Mouse (Mus musculus): ENCODE data around the gene Ehd1.

The Ehd1 gene

GRCm38 (mm10) chr19:6260946-6261345 lies 15.6 kb upstream of the Ehd1 start:
- DNase-seq (ENCODE audit: low read depth) = peak; percentile 24

DNA sequence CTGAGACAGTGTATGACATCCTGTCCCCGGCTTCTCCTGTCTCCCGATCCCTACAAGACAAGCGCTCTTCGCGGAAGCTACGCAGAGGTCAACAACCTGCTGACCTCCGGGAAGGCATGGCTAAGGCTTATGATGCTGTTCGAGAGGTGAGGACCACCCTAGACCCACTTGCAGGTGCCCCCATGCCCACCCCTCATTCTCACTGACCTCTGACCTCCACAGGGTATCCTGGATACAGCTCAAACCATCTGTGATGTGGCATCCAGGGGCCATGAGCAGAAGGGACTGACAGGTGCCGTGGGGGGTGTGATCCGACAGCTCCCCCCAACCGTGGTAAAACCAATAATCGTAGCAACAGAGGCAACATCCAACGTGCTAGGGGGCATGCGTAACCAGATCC lies 15.1 kb upstream of the Ehd1 start:
- no peak for DNase-seq (ENCODE audit: low read depth)

GRCm38 (mm10) chr19:6262222-6262621 lies 14.3 kb upstream of the Ehd1 start:
- peak; percentile 82 for DNase-seq (ENCODE audit: low read depth)

GRCm38 (mm10) chr19:6262839-6263433 lies 13.6 kb upstream of the Ehd1 start:
- DNase-seq (ENCODE audit: low read depth) = no peak

DNA sequence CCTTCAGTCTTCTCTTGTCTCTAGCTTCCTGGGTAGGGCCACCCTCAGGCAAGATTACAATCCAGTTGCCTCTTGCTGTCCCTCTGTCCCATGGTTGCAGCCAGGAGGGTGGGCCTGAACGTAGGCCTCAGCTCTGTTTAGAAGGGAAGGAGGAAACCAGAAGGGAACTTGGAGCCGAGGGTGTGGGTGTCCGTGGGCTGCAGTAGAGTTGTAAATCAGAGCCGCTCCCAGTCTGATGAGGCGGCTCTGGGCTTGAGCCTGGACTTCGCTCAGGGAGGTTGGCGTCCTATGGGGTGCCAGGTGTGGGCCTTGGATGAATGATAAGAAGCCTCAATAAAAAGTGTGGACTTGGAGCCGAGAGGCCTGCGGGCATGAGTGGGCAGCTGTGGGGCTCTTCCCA lies 12.3 kb upstream of the Ehd1 start:
- DNase-seq (ENCODE audit: low read depth) = no peak

DNA sequence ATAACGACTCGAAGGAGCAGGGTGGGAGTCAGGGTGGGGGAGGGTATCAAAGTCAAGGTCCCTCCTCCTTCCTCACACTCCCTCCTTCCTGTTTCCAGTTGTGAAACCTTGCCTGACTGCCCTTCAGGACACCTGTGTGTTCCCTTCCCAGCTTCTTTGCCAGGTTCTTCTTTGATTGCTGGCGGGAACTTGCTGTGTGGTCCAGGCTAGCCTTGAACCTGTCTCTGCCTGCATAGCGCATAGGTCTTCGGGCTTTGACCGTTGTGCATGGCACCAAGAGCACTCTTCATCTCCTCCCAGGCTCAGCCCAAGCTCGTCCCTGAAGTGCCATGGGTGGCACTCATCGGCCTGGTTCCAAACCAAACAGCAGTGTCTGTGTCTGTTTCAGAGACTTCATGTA lies 11.6 kb upstream of the Ehd1 start:
- DNase-seq (ENCODE audit: low read depth) = no peak

GRCm38 (mm10) chr19:6265727-6266182 lies 10.8 kb upstream of the Ehd1 start:
- DNase-seq (ENCODE audit: low read depth) = no peak

DNA sequence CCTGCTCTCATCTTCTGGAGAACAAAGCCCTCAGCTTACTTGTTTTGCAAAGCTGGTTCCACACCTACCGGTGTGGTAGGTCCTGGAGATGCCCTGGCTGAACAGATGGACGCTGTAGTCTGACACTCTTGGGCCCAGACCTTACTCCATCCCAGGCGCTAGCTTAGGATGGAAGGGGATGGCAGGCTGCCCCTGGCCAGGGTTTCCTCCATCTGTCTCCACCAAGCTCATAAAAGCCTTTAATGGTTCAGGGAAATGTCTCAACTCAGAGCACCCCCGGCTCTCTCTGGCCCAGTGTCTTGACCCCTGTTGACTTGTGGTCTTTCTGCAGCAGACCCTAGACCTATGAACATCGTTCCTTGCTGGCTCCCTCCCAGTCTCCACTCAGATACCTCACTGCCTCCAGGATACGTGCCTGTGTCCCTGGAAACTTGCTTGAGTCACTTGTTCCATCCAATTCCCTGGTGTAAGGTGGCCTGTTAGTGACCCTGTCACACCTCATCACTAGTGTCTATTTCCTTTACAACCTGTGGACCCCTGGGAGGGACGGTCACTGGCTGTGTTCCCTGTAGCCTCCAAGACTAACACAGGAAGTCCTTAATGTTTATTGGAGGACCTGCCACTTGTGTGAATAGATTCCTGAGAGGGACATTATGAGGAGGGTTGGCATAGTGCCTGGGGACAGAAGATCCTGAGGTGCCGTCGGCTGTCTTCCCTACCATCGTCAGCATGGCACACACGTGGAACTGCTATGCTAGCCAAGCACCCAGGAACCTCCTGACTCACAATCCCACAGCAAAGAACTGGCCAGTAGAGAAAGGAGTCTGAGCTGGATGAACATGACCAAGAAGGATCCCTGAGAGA lies 9.0 kb upstream of the Ehd1 start:
- DNase-seq (ENCODE audit: low read depth) = no peak

DNA sequence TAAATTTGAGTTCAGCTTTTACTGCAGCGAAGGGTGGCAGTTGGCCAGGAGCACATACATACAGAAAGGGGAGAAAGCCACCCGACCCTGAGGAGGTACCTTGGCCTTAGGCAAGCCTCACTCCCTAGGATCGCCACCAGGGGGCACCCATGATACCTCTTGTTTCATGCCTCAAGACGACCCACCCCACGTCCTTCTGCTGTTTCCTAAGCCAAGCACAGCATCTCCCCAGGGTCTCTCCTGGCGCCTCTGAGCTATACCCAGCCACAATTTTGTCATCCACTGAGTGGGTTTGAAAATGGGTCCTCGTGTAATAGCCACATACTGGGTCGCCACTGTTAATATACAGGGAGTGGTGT lies 8.4 kb upstream of the Ehd1 start:
- DNase-seq (ENCODE audit: low read depth) = peak; percentile 95

GRCm38 (mm10) chr19:6268670-6269132 lies 7.8 kb upstream of the Ehd1 start:
- DNase-seq (ENCODE audit: low read depth) = peak; percentile 54

DNA sequence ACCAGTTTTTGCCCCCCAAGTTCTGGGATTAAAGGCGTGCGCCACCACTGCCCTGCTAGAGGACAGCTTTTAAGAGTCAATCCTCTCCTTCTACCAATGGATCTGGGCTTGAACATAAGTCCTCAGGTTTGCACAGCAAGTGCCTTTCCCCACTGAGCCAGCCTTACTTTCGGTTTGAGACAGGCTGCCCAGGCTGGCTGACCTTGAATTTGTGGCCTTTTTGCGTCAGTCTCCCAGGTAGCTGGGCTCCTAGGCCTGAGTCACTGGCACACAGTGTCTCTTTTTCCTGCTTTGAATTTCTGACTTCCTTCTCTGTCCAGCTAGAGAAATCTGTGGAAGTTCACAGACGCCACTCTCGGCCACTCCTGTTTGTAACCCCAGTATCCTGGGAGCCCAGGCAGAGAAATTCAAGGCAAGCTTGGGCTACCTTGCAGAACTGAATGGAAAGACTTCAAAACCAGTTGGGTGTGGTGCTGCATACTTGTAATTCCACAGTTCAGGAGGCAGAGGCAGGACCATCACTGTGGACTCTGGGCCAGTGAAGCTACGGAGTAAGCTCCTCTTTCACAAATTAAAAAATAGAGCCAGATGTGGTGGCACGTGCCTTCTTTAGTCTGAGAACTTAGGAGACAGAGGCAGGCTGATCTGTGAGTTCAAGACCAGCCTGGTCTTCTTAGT lies 6.6 kb upstream of the Ehd1 start:
- no peak for DNase-seq (ENCODE audit: low read depth)

GRCm38 (mm10) chr19:6270661-6271060 lies 5.9 kb upstream of the Ehd1 start:
- DNase-seq (ENCODE audit: low read depth) = no peak

GRCm38 (mm10) chr19:6271206-6271605 lies 5.3 kb upstream of the Ehd1 start:
- DNase-seq (ENCODE audit: low read depth) = no peak

- no peak for DNase-seq (ENCODE audit: low read depth)
Measured at GRCm38 (mm10) chr19:6272053-6272452, 4.5 kb upstream of the Ehd1 start.

- peak; percentile 79 for DNase-seq (ENCODE audit: low read depth)
Measured at GRCm38 (mm10) chr19:6272738-6273137, 3.8 kb upstream of the Ehd1 start.

GRCm38 (mm10) chr19:6273592-6273991 lies 2.9 kb upstream of the Ehd1 start:
- DNase-seq (ENCODE audit: low read depth) = no peak

DNA sequence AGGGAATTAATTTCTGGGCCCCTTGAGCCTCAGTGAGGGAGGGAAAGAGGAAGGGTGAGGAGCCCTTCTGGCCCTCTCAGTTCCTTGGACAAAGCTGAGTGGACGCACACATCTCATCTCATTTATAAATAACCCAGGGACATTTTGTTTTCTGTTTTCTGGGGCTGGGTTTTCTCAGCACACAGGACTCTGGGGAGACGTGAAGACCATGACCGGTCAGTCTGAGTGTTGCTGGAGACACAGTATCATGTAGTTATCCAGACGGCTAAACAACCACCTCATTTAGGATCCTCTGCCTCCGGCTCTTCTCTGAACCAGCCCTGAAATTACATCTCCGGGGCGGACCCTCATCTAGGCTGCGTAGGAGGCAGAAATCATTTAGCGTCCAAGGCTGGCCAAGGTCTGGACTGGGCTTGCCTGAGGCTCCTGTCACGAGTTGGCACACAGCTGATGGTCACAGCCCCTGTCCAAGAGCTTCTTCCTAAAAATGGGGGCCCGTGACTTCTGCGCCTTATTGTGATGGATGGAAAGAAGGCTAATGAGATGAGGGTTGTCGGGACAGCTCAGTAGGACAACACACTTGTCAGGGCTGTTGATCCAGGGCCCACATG lies 2.4 kb upstream of the Ehd1 start:
- DNase-seq (ENCODE audit: low read depth) = no peak

DNA sequence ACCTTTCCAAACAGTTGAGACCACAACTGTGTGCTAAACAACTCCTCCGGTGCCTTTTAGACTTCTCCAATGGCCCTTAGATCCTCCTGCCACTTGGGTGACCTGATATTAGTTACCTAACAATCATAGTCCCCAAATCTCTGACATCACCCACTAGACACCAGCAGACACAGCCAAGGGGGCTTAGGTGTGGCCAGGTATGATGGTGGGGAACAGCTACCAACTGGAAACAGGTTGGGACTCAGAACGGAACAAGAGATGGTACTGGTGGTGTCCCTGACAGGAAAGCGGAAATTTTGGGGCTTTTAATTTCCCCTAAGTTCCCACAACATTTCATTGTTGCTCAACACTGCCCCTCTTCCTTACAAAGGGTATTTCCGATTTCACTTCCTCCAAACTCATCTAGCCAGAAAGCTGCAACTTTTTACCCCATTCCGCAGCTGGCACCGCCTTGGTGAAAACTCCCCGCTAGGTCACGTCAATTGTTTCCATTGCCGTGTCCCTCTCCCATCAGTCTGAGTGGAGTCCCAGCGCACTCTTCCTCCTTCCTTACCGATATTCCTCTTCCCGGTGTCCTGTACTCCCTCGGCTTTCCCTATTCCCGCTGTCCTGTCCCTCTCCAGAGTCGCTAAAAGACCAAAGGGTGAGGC lies 660 bp upstream of the Ehd1 start:
- DNase-seq (ENCODE audit: low read depth) = peak; percentile 57

GRCm38 (mm10) chr19:6277661-6278438 lies 1.3 kb downstream of the Ehd1 start:
- peak; percentile 92 for DNase-seq (ENCODE audit: low read depth)

- no peak for DNase-seq (ENCODE audit: low read depth)
Measured at GRCm38 (mm10) chr19:6278439-6279073, 2.0 kb downstream of the Ehd1 start.

All from NIH3T3 (cell line).